In the genomic region with DNA sequence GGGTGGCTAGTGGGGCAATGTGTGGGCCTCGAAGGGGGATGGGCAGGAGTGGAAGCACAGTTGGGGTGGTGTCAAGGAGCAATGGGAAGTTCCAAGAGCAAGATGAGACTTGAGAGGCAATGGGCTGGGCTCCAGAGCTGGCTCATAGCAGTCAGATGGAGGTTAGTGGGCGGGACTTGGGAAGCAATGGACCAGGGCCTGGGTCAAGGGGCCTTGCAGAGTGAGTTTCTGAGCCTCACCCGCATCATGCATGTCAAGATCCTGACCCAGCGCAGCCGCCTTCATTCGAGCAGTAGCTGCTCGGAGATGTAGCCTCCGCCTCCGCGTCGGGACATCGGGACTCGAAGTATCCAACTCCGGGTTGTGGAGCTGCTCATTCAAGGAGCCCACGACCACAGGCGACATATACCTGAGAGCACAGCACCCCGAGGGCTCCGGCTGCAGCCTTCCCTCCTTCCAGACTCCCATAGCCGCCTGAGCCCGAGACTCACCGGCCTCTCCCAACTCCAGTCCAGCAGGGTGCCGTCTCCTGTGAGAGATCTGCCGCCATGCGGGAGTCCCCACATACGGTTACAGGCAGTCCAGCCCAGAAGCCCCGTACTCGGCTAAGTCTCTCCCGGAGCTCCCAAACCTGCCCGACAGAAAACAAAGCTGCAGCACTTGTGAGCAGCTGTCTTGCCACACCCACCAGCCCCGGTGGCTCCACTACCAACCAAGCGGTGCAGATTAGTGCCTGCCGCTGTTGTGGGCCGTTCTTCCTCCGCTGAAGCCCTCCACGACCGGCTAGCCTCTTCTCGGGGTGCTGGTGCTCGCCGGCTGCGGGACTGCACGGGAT, we compare ENCODE assay signal across 9 mouse cellular contexts. TPM values are rescaled to one million over a fixed set of nuclear protein-coding genes. Genes with fewer than 3 reads are reported as not detected.
DNase-seq lines count a peak whose midpoint lies in the region; ATAC-seq and TF ChIP-seq lines count a peak whose summit lies in the region.
"Had no signal": no experiment of that assay in that cellular context is flagged by ENCODE, and none has a peak within 500 bp of the region (broad histone marks: within the 10 kb centered on the region; RNA-seq: fewer than 3 reads in every experiment).

No protein-coding gene starts in this region.

- H3K27ac ChIP-seq in heart, embryonic 12.5 days (ENCODE audit: poor library complexity, severe bottlenecking): no peak overlapping the region
- no peak overlapping the region for H3K27ac ChIP-seq in forebrain, embryonic 11.5 days (ENCODE audit: low read depth, low read length)
- peak overlapping the region; percentile 76 for H3K27ac ChIP-seq in kidney, embryonic 16.5 days (ENCODE audit: low read length)
- peak overlapping the region; percentile 42; the same call in 1 of the 2 replicates for H3K27ac ChIP-seq in neural tube, embryonic 13.5 days (replicated peaks)
- H3K27ac ChIP-seq in gastrocnemius, adult 2 months: no peak overlapping the region

- 0 out of 2 replicates have a peak, but pooled peaks cover 2% of the 10 kb centered on the region for H3K9me3 ChIP-seq in heart, embryonic 12.5 days (replicated peaks)
- H3K9me3 ChIP-seq in forebrain, embryonic 11.5 days (ENCODE audit: control insufficient read depth, low read length): no peaks in the 10 kb centered on the region
- peaks cover 2% of the 10 kb centered on the region; the same call in 1 of the 2 replicates for H3K9me3 ChIP-seq in kidney, embryonic 16.5 days (ENCODE audit: low read length)
- H3K9me3 ChIP-seq in neural tube, embryonic 13.5 days: no peaks in the 10 kb centered on the region

- H3K27me3 ChIP-seq in heart, embryonic 12.5 days (replicated peaks): peaks cover 30% of the 10 kb centered on the region
- H3K27me3 ChIP-seq in forebrain, embryonic 11.5 days (ENCODE audit: control insufficient read depth, insufficient read depth, low read length): no peaks in the 10 kb centered on the region; the same call in 1 of the 2 replicates
- no peaks in the 10 kb centered on the region for H3K27me3 ChIP-seq in kidney, embryonic 16.5 days (ENCODE audit: insufficient read depth, low read length)
- no peaks in the 10 kb centered on the region for H3K27me3 ChIP-seq in neural tube, embryonic 13.5 days

- H3K36me3 ChIP-seq in heart, embryonic 12.5 days: peaks cover 12% of the 10 kb centered on the region
- H3K36me3 ChIP-seq in forebrain, embryonic 11.5 days (ENCODE audit: control insufficient read depth, insufficient read depth, low read length): no peaks in the 10 kb centered on the region; the same call in 1 of the 2 replicates
- peaks cover 11% of the 10 kb centered on the region; the same call in 1 of the 2 replicates for H3K36me3 ChIP-seq in kidney, embryonic 16.5 days (ENCODE audit: insufficient read depth, low read length)
- H3K36me3 ChIP-seq in neural tube, embryonic 13.5 days: peaks cover 45% of the 10 kb centered on the region

- peak overlapping the region; percentile 62 for H3K4me2 ChIP-seq in heart, embryonic 12.5 days
- peak overlapping the region; percentile 55 for H3K4me2 ChIP-seq in forebrain, embryonic 11.5 days (ENCODE audit: low read depth, low read length, severe bottlenecking)
- peak overlapping the region; percentile 59 for H3K4me2 ChIP-seq in kidney, embryonic 16.5 days (replicated peaks; ENCODE audit: low read depth, low read length)
- H3K4me2 ChIP-seq in neural tube, embryonic 13.5 days: peak overlapping the region; percentile 93

- no peak for TF ChIP-seq CTCF in gastrocnemius, adult 2 months (IDR thresholded peaks at IDR 0.05)

- peaks cover 30% of the 10 kb centered on the region for H3K4me1 ChIP-seq in heart, embryonic 12.5 days (replicated peaks)
- H3K4me1 ChIP-seq in forebrain, embryonic 11.5 days (replicated peaks; ENCODE audit: control insufficient read depth, insufficient read depth, low read length): peaks cover 21% of the 10 kb centered on the region
- H3K4me1 ChIP-seq in kidney, embryonic 16.5 days (ENCODE audit: insufficient read depth, low read length): peaks cover 47% of the 10 kb centered on the region
- H3K4me1 ChIP-seq in neural tube, embryonic 13.5 days (replicated peaks): peaks cover 75% of the 10 kb centered on the region

- no peak for DNase-seq in heart, postnatal 14 days
- DNase-seq in forebrain, embryonic 11.5 days (ENCODE audit: low spot score): peak; percentile 64
- no peak for DNase-seq in gastrocnemius, adult 2 months
- no peak for DNase-seq in spleen, postnatal 36 days (ENCODE audit: low spot score in 2 of 2)
- no peak for DNase-seq in urinary bladder, postnatal 4 days (ENCODE audit: low spot score in 2 of 2)
- DNase-seq: layer of hippocampus, postnatal 36 days had no signal

- intact Hi-C loops in heart, postnatal 14 days (cut with DNase I): no loop called here
- intact Hi-C loops in gastrocnemius, adult 2 months (cut with DNase I): no loop called here

- peak overlapping the region; percentile 69 for H3K9ac ChIP-seq in heart, embryonic 12.5 days
- peak overlapping the region; percentile 53 for H3K9ac ChIP-seq in forebrain, embryonic 11.5 days (ENCODE audit: low read length)
- peak overlapping the region; percentile 58 for H3K9ac ChIP-seq in kidney, embryonic 16.5 days (replicated peaks; ENCODE audit: low read length)
- peak overlapping the region; percentile 94 for H3K9ac ChIP-seq in neural tube, embryonic 13.5 days

- no peak for ATAC-seq in heart, embryonic 12.5 days (ENCODE audit: insufficient number of reproducible peaks, low FRiP score)
- ATAC-seq in forebrain, embryonic 11.5 days (replicated peaks; ENCODE audit: low FRiP score): no peak
- ATAC-seq in kidney, embryonic 16.5 days (ENCODE audit: low FRiP score, low TSS enrichment): no peak
- ATAC-seq in neural tube, embryonic 13.5 days (ENCODE audit: low read depth): no peak

- 24% methylated on average over 41 of the region's 41 CpGs for WGBS in heart, embryonic 12.5 days
- 8% methylated on average over 41 of the region's 41 CpGs for WGBS in forebrain, embryonic 11.5 days
- 17% methylated on average over 41 of the region's 41 CpGs for WGBS in kidney, embryonic 16.5 days
- 16% methylated on average over 41 of the region's 41 CpGs for WGBS in neural tube, embryonic 13.5 days

- peak overlapping the region; percentile 32 for H3K4me3 ChIP-seq in heart, embryonic 12.5 days
- peak overlapping the region; percentile 11 for H3K4me3 ChIP-seq in forebrain, embryonic 11.5 days (ENCODE audit: low read depth, low read length)
- H3K4me3 ChIP-seq in kidney, embryonic 16.5 days (ENCODE audit: low read length): peak overlapping the region; percentile 37
- peak overlapping the region; percentile 42 for H3K4me3 ChIP-seq in neural tube, embryonic 13.5 days
- no peak overlapping the region for H3K4me3 ChIP-seq in gastrocnemius, adult 2 months

RNA-seq across cellular contexts. Expression of gene Gal3st4, which starts 2.8 kb away (rescaled TPM):
- polyA plus RNA-seq in heart, embryonic 12.5 days (2016; fragmentation: Nextera tagmentation; extraction: Ambion mirVana): 0.82 and 0.92 TPM in 2 replicates
- total RNA-seq in heart, postnatal 14 days (2021): under 1 TPM; 0.38 to 0.41 TPM
- 1.7 and 4.6 TPM in 2 replicates for polyA plus RNA-seq in forebrain, embryonic 11.5 days (2014; fragmentation: Nextera tagmentation; extraction: Ambion mirVana)
- 2.3 and 2.7 TPM in 2 replicates for polyA plus RNA-seq in kidney, embryonic 16.5 days (2015; fragmentation: Nextera tagmentation; extraction: Ambion mirVana)
- 3.2 TPM in 2 replicates for polyA plus RNA-seq in neural tube, embryonic 13.5 days (2015; fragmentation: Nextera tagmentation; extraction: Ambion mirVana)
- total RNA-seq in gastrocnemius, adult 2 months (2021): under 1 TPM; 0.13 to 0.42 TPM

RNA-seq across cellular contexts. Expression of gene Gm43720, which starts 4.3 kb away (rescaled TPM):
- 0.04 and 0.09 TPM in 2 replicates for polyA plus RNA-seq in heart, embryonic 12.5 days (2016; fragmentation: Nextera tagmentation; extraction: Ambion mirVana)
- under 1 TPM in 1 of 2 experiments, not detected in 1; 0.05 TPM for total RNA-seq in heart, postnatal 14 days (2021)
- 0.05 and 0.08 TPM in 2 replicates for polyA plus RNA-seq in forebrain, embryonic 11.5 days (2014; fragmentation: Nextera tagmentation; extraction: Ambion mirVana)
- polyA plus RNA-seq in kidney, embryonic 16.5 days (2015; fragmentation: Nextera tagmentation; extraction: Ambion mirVana): 0.15 and 0.28 TPM in 2 replicates
- 0.08 TPM in 1 of 2 replicates, not detected in the other for polyA plus RNA-seq in neural tube, embryonic 13.5 days (2015; fragmentation: Nextera tagmentation; extraction: Ambion mirVana)
- not detected for total RNA-seq in gastrocnemius, adult 2 months (2021)
- total RNA-seq: layer of hippocampus, postnatal 36 days had no signal

RNA-seq across cellular contexts. Expression of gene Gpc2, which starts 4.4 kb away (rescaled TPM):
- 13.1 and 15.1 TPM in 2 replicates for polyA plus RNA-seq in heart, embryonic 12.5 days (2016; fragmentation: Nextera tagmentation; extraction: Ambion mirVana)
- total RNA-seq in heart, postnatal 14 days (2021): under 1 TPM; 0.26 to 0.51 TPM
- polyA plus RNA-seq in forebrain, embryonic 11.5 days (2014; fragmentation: Nextera tagmentation; extraction: Ambion mirVana): 14.7 and 17.6 TPM in 2 replicates
- polyA plus RNA-seq in kidney, embryonic 16.5 days (2015; fragmentation: Nextera tagmentation; extraction: Ambion mirVana): 31.2 and 32.8 TPM in 2 replicates
- 184 and 198 TPM in 2 replicates for polyA plus RNA-seq in neural tube, embryonic 13.5 days (2015; fragmentation: Nextera tagmentation; extraction: Ambion mirVana)
- total RNA-seq in gastrocnemius, adult 2 months (2021): under 1 TPM in 1 of 2 experiments, not detected in 1; 0.06 TPM

RNA-seq across cellular contexts. Expression of gene Stag3, which starts 4.6 kb away (rescaled TPM):
- 3.3 and 4.5 TPM in 2 replicates for polyA plus RNA-seq in heart, embryonic 12.5 days (2016; fragmentation: Nextera tagmentation; extraction: Ambion mirVana)
- under 1 TPM; 0.14 to 0.34 TPM for total RNA-seq in heart, postnatal 14 days (2021)
- polyA plus RNA-seq in forebrain, embryonic 11.5 days (2014; fragmentation: Nextera tagmentation; extraction: Ambion mirVana): 5.4 and 5.7 TPM in 2 replicates
- 4.3 TPM in 2 replicates for polyA plus RNA-seq in kidney, embryonic 16.5 days (2015; fragmentation: Nextera tagmentation; extraction: Ambion mirVana)
- polyA plus RNA-seq in neural tube, embryonic 13.5 days (2015; fragmentation: Nextera tagmentation; extraction: Ambion mirVana): 3.6 and 4.4 TPM in 2 replicates
- total RNA-seq in gastrocnemius, adult 2 months (2021): not detected

RNA-seq across cellular contexts. Expression of gene BC037034, which starts 11.6 kb away (rescaled TPM):
- polyA plus RNA-seq in heart, embryonic 12.5 days (2016; fragmentation: Nextera tagmentation; extraction: Ambion mirVana): 7.9 and 8.0 TPM in 2 replicates
- total RNA-seq in heart, postnatal 14 days (2021): 1 to 10 TPM; 4.1 to 5.2 TPM
- 9.3 and 11.8 TPM in 2 replicates for polyA plus RNA-seq in forebrain, embryonic 11.5 days (2014; fragmentation: Nextera tagmentation; extraction: Ambion mirVana)
- 5.0 and 6.6 TPM in 2 replicates for polyA plus RNA-seq in kidney, embryonic 16.5 days (2015; fragmentation: Nextera tagmentation; extraction: Ambion mirVana)
- polyA plus RNA-seq in neural tube, embryonic 13.5 days (2015; fragmentation: Nextera tagmentation; extraction: Ambion mirVana): 17.3 and 18.3 TPM in 2 replicates
- 1 to 10 TPM; 2.3 to 2.6 TPM for total RNA-seq in gastrocnemius, adult 2 months (2021)

Comparison
In these comparisons a context has a peak if more than half of its experiments do, and no peak if none do; other contexts are left out.
1. H3K27ac ChIP-seq: peak in kidney, embryonic 16.5 days (single experiment) and neural tube, embryonic 13.5 days (single experiment); none in heart, embryonic 12.5 days (single experiment), forebrain, embryonic 11.5 days (single experiment) and gastrocnemius, adult 2 months (single experiment).
2. Peak in every context shown above with its lines, with median percentiles within 50 percentile points of each other: H3K4me2 ChIP-seq and H3K9ac ChIP-seq.